Mouse (Mus musculus) kidney, postnatal 4 days (tissue): ENCODE results near the gene Tenm2.

Experiments used
- DNase-seq, 2 experiments: peaks; one replicate each; pipeline ENCODE4 v3.0.0; 2021; ENCODE audit warnings: mixed read lengths in 2 of 2

Tenm2 gene

DNA sequence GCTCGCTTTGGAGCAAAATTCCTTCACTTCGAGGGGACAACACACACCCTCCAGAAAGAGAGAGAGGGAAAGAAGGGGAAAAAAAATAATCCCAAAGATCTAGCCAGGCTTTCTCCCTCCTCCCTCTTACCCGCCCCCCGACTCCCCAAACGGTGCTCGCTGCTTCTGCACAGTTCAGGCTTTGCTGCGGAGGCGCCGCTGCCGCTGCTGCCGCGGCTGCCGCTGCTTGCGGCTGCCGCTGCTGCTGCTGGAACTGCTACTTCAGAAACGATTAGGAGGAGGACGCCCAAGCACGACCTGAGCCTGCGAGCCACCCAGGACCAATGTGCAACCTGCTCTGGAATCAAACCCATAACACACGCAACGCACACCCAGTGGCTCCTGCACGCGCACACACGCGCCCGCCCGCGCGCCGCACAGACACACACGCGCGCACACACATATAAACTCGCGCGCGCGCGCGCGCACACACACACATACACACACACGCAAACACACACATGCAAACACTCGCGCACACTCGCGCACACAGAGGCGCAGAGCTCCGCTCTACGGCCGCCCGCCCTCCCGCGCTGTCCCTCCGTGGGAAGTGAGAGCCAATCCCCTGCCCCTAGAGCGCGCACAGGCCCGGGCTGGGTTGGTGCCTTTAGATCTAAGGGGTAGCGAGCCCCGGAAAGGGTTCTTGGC lies at the start of gene Tenm2:
Gene Tenm2, minus strand, starts transcription at position 51 of the 687 bp plus-strand sequence.
- DNase-seq = peak; percentile 64 to 74

DNA sequence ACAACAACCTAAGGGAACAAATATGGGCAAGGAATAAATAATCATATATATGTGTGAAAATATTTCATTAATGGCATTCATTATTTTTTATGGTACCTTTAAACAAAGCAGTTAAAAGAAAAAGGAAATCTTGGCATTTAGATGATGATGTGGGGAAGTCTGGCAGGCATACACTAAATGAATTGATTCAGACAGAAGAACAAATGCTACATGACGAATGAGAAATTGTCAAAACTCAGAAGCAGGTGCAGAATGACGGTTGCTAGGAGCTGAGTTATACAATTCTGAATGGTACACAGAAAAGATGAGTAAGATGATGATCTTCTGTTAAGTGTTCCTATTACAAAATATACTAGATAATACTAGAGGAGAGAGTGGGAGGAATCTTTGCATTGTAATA lies 49.4 kb upstream of the Tenm2 start:
- DNase-seq = no peak

- DNase-seq = no peak
These were observed 13.0 kb upstream of the Tenm2 start for GRCm38 (mm10) chr11:37248796-37249195.

DNA sequence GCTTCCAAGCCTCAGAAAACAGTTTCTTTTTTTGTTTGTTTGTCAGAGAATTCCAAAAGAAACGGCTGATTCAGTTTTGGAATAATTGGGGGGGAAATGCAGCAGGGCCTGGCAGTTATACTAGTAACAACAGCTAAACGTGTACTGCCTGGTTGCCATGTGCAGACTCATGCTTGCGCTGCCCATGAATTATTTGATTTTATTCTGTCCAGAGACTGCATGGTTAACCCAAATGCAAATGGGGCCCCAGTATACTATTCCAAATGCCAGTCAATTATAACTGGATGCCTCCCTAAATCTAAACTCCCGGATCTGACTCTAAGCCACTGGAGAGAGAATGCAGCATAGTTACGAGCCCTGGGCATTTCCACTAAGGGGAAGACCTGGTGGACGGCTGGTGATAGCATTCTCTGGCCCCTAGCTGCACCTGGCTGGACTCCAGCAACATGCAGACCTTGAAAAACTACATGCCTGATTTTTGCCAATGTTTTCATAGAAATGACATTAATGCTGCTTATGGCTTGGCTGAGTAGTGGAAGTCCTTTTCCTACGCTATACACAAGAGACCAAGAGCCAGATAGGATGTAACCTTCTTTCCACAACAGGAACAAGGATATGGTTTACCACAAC lies 1.4 kb upstream of the Tenm2 start:
- peak in 1 of 2 experiments; percentile 3 for DNase-seq

- DNase-seq = peak; percentile 64 to 72
These were observed 878 bp upstream of the Tenm2 start for GRCm38 (mm10) chr11:37236601-37237083.

DNA sequence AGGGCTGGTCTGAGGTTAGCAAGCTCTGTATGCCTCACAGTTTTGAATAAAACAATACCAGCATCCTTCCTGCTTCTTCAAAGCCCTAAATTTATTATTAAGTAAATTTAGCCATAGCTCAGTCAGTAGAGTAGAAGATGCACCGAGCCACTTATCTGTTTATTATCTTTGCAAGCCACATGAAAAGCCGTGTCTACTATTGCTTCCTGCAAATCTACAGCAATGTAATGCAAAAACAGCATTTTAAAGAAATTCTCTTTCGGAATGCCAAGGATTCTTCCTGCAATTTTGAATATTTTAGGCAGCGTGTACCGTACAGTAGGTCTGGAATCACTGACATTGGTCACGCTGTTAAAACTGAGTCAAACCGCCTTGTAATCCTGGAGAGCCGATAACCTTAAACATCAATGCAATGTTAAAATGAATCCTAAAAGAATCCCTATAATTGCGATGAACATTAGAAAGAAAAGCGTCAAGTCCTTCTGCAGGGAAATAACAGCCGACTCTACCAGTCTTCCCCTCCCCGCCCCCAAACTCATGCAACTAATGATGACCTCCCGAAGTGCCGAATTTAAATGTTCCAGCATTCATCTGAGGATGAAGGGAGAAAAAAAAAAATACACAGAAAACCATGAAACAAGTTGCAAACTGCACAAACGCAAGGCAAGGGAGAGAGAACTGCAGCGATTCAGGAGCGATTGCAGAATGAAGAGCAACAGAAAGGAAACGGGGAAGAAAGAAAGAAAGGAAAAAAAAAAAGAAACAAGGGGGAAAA lies 556 bp downstream of the Tenm2 start:
- peak; percentile 2 to 10 for DNase-seq

GRCm38 (mm10) chr11:37227404-37227803 lies 8.4 kb downstream of the Tenm2 start:
- no peak for DNase-seq

GRCm38 (mm10) chr11:37226943-37227342 lies 8.8 kb downstream of the Tenm2 start:
- DNase-seq = no peak

- DNase-seq = no peak
These were observed 13.0 kb downstream of the Tenm2 start for GRCm38 (mm10) chr11:37222737-37223136.

DNA sequence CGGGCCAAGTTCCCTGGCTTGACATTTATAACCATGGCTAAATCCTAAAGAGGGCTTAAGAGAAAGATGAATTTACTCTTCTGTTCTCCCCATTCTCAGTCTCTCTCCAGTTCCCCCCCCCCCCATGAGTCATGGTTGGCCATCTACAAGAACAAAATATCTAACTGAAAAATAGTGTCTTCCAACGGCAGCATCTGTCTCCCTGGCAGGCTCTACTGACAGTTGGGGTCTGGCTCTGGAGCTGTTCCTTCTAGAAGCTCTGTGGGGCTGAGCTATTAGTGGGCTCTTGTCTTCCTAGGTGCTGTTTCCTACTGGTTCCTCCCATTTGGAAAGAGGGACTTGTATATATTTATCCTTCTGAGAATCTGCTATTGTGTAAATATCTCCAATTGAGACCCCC lies 13.7 kb downstream of the Tenm2 start:
- no peak for DNase-seq

DNA sequence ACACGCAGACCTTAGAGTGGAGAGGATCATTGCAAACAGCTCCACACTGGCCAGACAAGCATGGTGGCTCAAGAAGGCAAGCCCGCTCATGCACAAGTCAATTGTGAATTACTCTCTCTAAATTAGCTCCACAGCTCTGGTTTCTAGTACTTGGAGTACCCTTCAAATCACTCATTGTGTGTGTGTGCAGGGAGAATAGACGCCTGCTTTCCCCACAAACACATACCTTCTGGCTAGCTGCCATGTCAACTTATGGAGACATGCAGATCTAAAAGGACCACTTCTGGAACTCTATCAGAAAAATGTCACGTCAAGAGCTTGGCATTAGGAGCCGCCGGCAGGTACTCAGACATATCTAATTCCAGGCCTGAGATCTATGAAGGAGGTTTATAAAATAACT lies 14.8 kb downstream of the Tenm2 start:
- DNase-seq = no peak

- DNase-seq = peak; percentile 70 to 73
These were observed 49.6 kb downstream of the Tenm2 start for GRCm38 (mm10) chr11:37186132-37186531.

DNA sequence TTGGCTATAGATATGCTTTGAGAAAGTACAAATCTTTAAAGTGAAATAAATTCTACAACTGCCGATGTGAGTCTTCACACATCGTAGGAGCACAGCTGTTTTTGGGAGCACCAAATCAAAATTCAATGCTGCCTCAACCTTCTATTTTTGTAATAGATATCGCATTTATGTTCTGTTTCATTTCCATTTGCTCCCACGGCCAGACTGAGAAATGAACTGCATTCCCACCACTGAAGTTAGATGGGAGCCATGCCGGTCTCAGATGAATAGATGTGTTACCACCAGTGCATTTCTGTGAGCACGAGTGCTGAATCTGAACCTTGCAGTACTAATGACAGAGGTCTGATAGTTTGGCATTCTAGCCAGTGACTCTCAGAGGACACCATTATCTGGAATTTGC lies 58.3 kb downstream of the Tenm2 start:
- DNase-seq = no peak

DNA sequence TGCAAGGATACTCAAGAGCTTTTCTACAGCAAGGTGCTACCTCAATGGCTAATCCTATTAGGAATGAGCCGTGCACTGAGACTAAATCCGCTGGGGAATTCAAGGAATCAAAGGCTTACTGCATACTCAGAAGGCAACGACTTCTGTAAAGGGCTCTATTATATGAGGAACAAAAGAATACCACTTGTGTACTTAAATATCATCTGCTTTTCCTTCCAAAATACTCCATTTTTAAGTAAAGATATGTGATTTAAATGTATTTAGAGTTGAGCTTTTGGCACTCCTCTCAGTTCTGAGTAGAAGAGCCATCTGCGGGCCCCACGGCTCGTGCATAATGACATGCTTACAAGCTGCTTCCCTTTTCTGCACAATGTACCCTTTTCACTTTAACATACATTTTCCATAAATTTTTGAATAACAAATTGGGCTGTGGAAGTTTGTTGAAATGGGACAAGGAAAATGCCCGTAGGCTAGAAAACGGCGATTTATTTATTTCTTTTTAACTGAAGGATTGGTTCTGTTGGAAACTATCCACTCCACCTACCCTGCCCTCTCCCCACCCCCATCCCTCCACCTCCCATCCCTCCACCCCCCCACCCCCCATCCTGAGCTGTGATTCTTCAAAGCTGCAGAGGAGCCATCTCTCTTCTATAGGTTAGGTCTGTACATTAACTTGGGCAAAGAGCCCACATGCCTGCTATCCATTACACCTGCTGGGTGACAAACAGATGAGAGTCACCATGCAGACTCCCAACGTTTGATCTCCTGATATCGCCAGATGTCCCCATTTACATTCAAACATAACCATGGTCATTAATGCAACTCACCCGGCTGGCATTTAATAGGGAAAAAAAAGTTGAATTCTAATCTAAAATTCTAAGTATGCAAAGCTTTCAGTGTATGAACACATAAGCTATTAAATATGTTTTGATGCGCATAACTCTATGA lies 81.6 kb downstream of the Tenm2 start:
- DNase-seq = no peak

- no peak for DNase-seq
These were observed 82.4 kb downstream of the Tenm2 start for GRCm38 (mm10) chr11:37153382-37153781.

GRCm38 (mm10) chr11:37150011-37150410 lies 85.8 kb downstream of the Tenm2 start:
- no peak for DNase-seq

DNA sequence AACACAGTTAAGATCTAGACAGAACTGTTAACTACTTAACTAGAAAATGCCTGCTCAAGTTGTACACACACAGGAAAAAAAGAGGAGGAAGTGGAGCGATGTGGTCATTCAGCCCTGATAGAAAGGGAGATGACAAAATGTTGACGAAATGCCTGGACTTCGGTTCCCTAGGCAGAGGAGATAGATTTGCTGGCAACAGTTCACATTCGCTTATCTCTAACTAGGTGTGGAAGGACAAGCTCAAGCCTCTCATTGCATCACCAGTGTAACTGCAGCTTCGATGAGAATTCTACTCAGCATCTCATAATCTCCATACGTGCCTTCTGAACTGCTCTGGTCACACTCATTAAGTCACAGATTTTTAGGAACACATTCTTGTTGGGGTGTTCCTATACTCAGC lies 91.8 kb downstream of the Tenm2 start:
- no peak for DNase-seq

DNA sequence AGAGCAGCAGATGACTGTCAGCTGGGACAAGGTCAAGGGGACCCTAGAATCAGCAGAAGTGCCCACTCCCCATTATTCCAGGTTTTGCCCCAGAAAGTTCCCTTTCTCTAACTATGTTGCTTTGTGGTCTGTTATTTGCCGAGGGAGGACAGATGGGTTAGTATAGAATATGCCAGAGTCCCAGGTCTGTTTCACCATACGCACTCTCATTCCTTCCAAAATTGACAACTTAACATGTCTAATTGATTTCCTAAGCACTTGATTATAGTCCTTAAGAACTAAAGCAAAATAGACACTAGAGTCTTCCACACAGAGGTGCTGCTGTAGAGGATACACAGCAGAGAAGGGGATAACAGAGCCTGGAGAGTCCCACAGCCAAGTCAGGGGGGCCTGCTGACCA lies 92.3 kb downstream of the Tenm2 start:
- no peak for DNase-seq

DNA sequence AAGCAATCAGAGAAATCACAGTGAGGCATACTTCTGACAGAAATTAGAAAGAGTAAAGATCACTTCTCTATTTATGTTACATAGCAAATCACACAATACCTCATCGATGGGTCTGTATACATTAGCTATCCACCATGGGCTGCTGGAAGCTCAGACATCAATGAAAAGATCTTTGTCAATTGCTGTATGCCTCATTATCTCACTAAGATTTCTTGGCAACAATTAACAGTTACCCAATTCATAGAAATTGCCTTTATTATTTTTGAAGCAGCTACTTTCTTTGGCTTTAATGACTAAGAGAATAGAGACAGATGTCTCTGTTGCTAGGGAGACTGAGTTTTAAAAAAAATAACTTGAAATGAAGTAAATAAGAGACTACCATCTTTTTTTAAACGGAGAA lies 106.9 kb downstream of the Tenm2 start:
- DNase-seq = no peak

DNA sequence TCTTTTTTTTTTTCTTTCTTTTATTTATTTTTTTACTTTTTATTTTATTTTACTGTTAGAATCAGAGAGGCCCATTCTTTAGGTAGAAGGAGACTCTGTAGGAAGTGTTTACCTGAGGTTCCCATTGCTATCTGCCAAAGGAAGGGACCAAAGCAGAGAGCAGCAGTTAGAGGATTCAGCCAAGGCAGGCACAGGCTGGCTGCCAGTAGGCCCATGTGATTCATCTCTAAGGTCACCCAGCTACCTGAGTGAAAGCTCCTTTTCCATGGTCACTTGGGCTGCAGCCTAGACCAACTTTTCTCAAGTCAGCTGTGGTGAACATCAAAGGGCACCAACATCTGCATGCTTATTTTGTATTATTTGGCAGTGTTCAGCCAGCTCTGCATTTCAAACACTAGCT lies 117.7 kb downstream of the Tenm2 start:
- DNase-seq = no peak

DNA sequence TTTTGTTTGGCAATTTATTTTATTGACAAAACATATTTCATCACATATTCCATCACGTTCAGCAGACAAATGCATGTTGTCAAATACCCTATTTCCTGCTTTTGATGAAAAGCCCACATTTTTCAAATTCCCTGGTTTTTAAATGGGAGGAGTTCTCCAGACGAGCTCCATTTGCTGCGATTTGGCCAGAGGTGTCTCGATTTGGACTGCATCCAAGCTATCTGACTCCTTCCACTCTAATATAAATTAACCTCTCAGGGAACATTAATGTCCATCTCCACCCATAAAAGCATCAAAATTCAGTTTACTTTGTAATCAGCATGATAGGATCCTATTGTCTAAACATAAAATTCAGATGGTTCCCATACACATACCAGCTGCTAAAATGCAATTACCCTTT lies 120.6 kb downstream of the Tenm2 start:
- DNase-seq = peak; percentile 47 to 51

- no peak for DNase-seq
These were observed 128.7 kb downstream of the Tenm2 start for GRCm38 (mm10) chr11:37107069-37107468.

GRCm38 (mm10) chr11:37079403-37079802 lies 156.4 kb downstream of the Tenm2 start:
- no peak for DNase-seq
